Mouse (Mus musculus) thymus, adult 2 months (tissue): Measurements from ENCODE around the gene Tnip3.

Source experiments
- CTCF ChIP-seq: fragments of 200-500 bp; IDR thresholded peaks from 2 replicates; pipeline ENCODE4 v1.5.1; 2012; ENCODE audit warnings: mild to moderate bottlenecking, control low read depth, low read length, moderate library complexity, borderline replicate concordance; ENCODE audit not compliant: control insufficient read depth, poor library complexity, insufficient read depth; ENCODE audit errors: extremely low read depth
- POLR2A ChIP-seq: fragments of 200-500 bp; IDR thresholded peaks from 2 replicates; pipeline ENCODE4 v1.6.1; 2012; ENCODE audit warnings: mild to moderate bottlenecking, low read length, control low read depth, moderate library complexity; ENCODE audit not compliant: control insufficient read depth, poor library complexity, insufficient read depth; ENCODE audit errors: extremely low read depth

GRCm38 (mm10) chr6:65594171-65594570 lies 69.1 kb downstream of the Tnip3 start:
- TF ChIP-seq POLR2A (no peak), CTCF (no peak)
